Comparison of ENCODE assay signal across 25 mouse cellular contexts in genomic region chr2:132922076-132922873, GRCm38 (mm10). TPM values are rescaled to one million over a fixed set of nuclear protein-coding genes. Genes with fewer than 3 reads are reported as not detected.
DNase-seq lines count a peak whose midpoint lies in the region; ATAC-seq and TF ChIP-seq lines count a peak whose summit lies in the region.
"Had no signal": no experiment of that assay in that cellular context is flagged by ENCODE, and none has a peak within 500 bp of the region (broad histone marks: within the 10 kb centered on the region; RNA-seq: fewer than 3 reads in every experiment).

No protein-coding gene starts in this region.

- peak; percentile 67 for DNase-seq in kidney, adult 2 months
- DNase-seq in kidney, adult 11 months, result no peak
- peak; percentile 9 for DNase-seq in lung, embryonic 14.5 days
- no peak for DNase-seq in lung, postnatal 14 days
- DNase-seq in urinary bladder, postnatal 36 days (ENCODE audit: low spot score in 2 of 2), result no peak
- no peak for DNase-seq in thymus, adult 2 months
- DNase-seq: adrenal gland, postnatal 10 days; cerebellum, adult 11 months; cerebellum, postnatal 14 days; layer of hippocampus, postnatal 36 days; liver; right cerebral cortex, postnatal 14 days; thymus, postnatal 4 days had no signal

- peak overlapping the region; percentile 70; the same call in 1 of the 2 replicates for H3K27ac ChIP-seq in kidney, adult 2 months (ENCODE audit: insufficient read depth, low read depth, low read length)
- H3K27ac ChIP-seq in lung, embryonic 14.5 days (ENCODE audit: low read depth), result no peak overlapping the region
- H3K27ac ChIP-seq in kidney, embryonic 16.5 days (ENCODE audit: low read length), result peak overlapping the region; percentile 65
- peak overlapping the region; percentile 72 for H3K27ac ChIP-seq in stomach, embryonic 15.5 days
- no peak overlapping the region for H3K27ac ChIP-seq in thymus, adult 2 months (ENCODE audit: control insufficient read depth, insufficient read depth, low read length)
- H3K27ac ChIP-seq: embryonic facial prominence, embryonic 13.5 days; forebrain, embryonic 15.5 days; hindbrain, embryonic 10.5 days; hindbrain, postnatal 0 days; lung, embryonic 15.5 days; midbrain, embryonic 15.5 days had no signal

- no peak overlapping the region for H3K4me2 ChIP-seq in lung, embryonic 14.5 days
- H3K4me2 ChIP-seq in kidney, embryonic 16.5 days (replicated peaks; ENCODE audit: low read depth, low read length), result no peak overlapping the region
- H3K4me2 ChIP-seq in stomach, embryonic 15.5 days, result no peak overlapping the region
- H3K4me2 ChIP-seq: embryonic facial prominence, embryonic 13.5 days; forebrain, embryonic 15.5 days; lung, embryonic 15.5 days; midbrain, embryonic 15.5 days had no signal

- no peak for TF ChIP-seq CTCF in kidney, adult 2 months (conservative IDR thresholded peaks at IDR 0.05; ENCODE audit: insufficient read depth, insufficient read length, low read depth, low read length)
- TF ChIP-seq CTCF in lung, embryonic 14.5 days (IDR thresholded peaks at IDR 0.05; ENCODE audit: low read depth), result no peak
- TF ChIP-seq CTCF in thymus, adult 2 months (IDR thresholded peaks at IDR 0.05; ENCODE audit: borderline replicate concordance, control insufficient read depth, extremely low read depth, insufficient read depth, low read length, poor library complexity), result no peak

- 52% methylated on average over 9 of the region's 9 CpGs for WGBS in kidney, adult 2 months
- 69% methylated on average over 9 of the region's 9 CpGs for WGBS in lung, embryonic 14.5 days
- WGBS in kidney, embryonic 16.5 days, result 49% methylated on average over 9 of the region's 9 CpGs
- WGBS in stomach, embryonic 15.5 days, result 61% methylated on average over 9 of the region's 9 CpGs
- WGBS in thymus, adult 2 months, result 85% methylated on average over 9 of the region's 9 CpGs

- H3K27me3 ChIP-seq in kidney, adult 2 months (replicated peaks; ENCODE audit: control insufficient read depth, insufficient read depth, low read length), result no peaks in the 10 kb centered on the region
- no peaks in the 10 kb centered on the region for H3K27me3 ChIP-seq in lung, embryonic 14.5 days (ENCODE audit: insufficient read depth, low read length)
- H3K27me3 ChIP-seq in kidney, embryonic 16.5 days (ENCODE audit: insufficient read depth, low read length), result no peaks in the 10 kb centered on the region
- H3K27me3 ChIP-seq in stomach, embryonic 15.5 days (replicated peaks), result no peaks in the 10 kb centered on the region
- no peaks in the 10 kb centered on the region for H3K27me3 ChIP-seq in thymus, adult 2 months (ENCODE audit: control insufficient read depth, insufficient read depth, low read length)
- H3K27me3 ChIP-seq: embryonic facial prominence, embryonic 13.5 days; forebrain, embryonic 15.5 days; lung, embryonic 15.5 days; megakaryocyte, embryonic 14.5 days; midbrain, embryonic 15.5 days had no signal

- H3K9me3 ChIP-seq in lung, embryonic 14.5 days (ENCODE audit: low read depth, low read length), result no peaks in the 10 kb centered on the region
- no peaks in the 10 kb centered on the region for H3K9me3 ChIP-seq in kidney, embryonic 16.5 days (ENCODE audit: low read length)
- no peaks in the 10 kb centered on the region for H3K9me3 ChIP-seq in stomach, embryonic 15.5 days
- H3K9me3 ChIP-seq: embryonic facial prominence, embryonic 13.5 days; forebrain, embryonic 15.5 days; hindbrain, embryonic 10.5 days; lung, embryonic 15.5 days; megakaryocyte, embryonic 14.5 days; midbrain, embryonic 15.5 days had no signal

- H3K9ac ChIP-seq in lung, embryonic 14.5 days, result no peak overlapping the region
- no peak overlapping the region for H3K9ac ChIP-seq in kidney, embryonic 16.5 days (replicated peaks; ENCODE audit: low read length)
- no peak overlapping the region for H3K9ac ChIP-seq in stomach, embryonic 15.5 days
- H3K9ac ChIP-seq: embryonic facial prominence, embryonic 13.5 days; forebrain, embryonic 15.5 days; lung, embryonic 15.5 days; midbrain, embryonic 15.5 days had no signal

- ATAC-seq in lung, embryonic 14.5 days (ENCODE audit: insufficient read depth), result no peak
- peak; percentile 55 for ATAC-seq in kidney, embryonic 16.5 days (ENCODE audit: low FRiP score, low TSS enrichment)
- peak; percentile 89 for ATAC-seq in stomach, embryonic 15.5 days (ENCODE audit: insufficient read depth, low FRiP score, low read depth)
- ATAC-seq: forebrain, embryonic 15.5 days; hindbrain, postnatal 0 days; midbrain, embryonic 15.5 days; Patski had no signal

- TF ChIP-seq POLR2A in kidney, adult 2 months (IDR thresholded peaks at IDR 0.05; ENCODE audit: low read depth, low read length), result no peak
- TF ChIP-seq POLR2A in thymus, adult 2 months (IDR thresholded peaks at IDR 0.05; ENCODE audit: control insufficient read depth, extremely low read depth, insufficient read depth, low read length, poor library complexity), result no peak

- H3K4me1 ChIP-seq in kidney, adult 2 months (ENCODE audit: control insufficient read depth, insufficient read depth, low read length), result peaks cover 16% of the 10 kb centered on the region; the same call in 1 of the 2 replicates
- no peaks in the 10 kb centered on the region for H3K4me1 ChIP-seq in lung, embryonic 14.5 days (ENCODE audit: insufficient read depth)
- peaks cover 9% of the 10 kb centered on the region for H3K4me1 ChIP-seq in kidney, embryonic 16.5 days (ENCODE audit: insufficient read depth, low read length)
- no peaks in the 10 kb centered on the region for H3K4me1 ChIP-seq in stomach, embryonic 15.5 days
- no peaks in the 10 kb centered on the region for H3K4me1 ChIP-seq in thymus, adult 2 months (replicated peaks; ENCODE audit: control insufficient read depth, insufficient read depth, low read length)
- H3K4me1 ChIP-seq: embryonic facial prominence, embryonic 13.5 days; lung, embryonic 15.5 days; megakaryocyte, embryonic 14.5 days; midbrain, embryonic 15.5 days had no signal

- H3K4me3 ChIP-seq in kidney, adult 2 months (ENCODE audit: insufficient read depth, low read depth, low read length), result no peak overlapping the region
- no peak overlapping the region for H3K4me3 ChIP-seq in lung, embryonic 14.5 days (ENCODE audit: low read depth, low read length)
- no peak overlapping the region for H3K4me3 ChIP-seq in kidney, embryonic 16.5 days (ENCODE audit: low read length)
- H3K4me3 ChIP-seq in stomach, embryonic 15.5 days (replicated peaks), result no peak overlapping the region
- no peak overlapping the region for H3K4me3 ChIP-seq in thymus, adult 2 months (ENCODE audit: control insufficient read depth, insufficient read depth, low read length)
- H3K4me3 ChIP-seq: embryonic facial prominence, embryonic 13.5 days; forebrain, embryonic 15.5 days; hindbrain, embryonic 10.5 days; lung, embryonic 15.5 days; megakaryocyte, embryonic 14.5 days; midbrain, embryonic 15.5 days; myocyte had no signal

- peaks cover 4% of the 10 kb centered on the region; the same call in 1 of the 2 replicates for H3K36me3 ChIP-seq in kidney, adult 2 months (ENCODE audit: control insufficient read depth, insufficient read depth, low read length)
- H3K36me3 ChIP-seq in lung, embryonic 14.5 days (ENCODE audit: insufficient read depth), result no peaks in the 10 kb centered on the region
- H3K36me3 ChIP-seq in kidney, embryonic 16.5 days (ENCODE audit: insufficient read depth, low read length), result no peaks in the 10 kb centered on the region
- peaks cover 3% of the 10 kb centered on the region; the same call in 1 of the 2 replicates for H3K36me3 ChIP-seq in stomach, embryonic 15.5 days
- no peaks in the 10 kb centered on the region for H3K36me3 ChIP-seq in thymus, adult 2 months (ENCODE audit: control insufficient read depth, insufficient read depth, low read length)
- H3K36me3 ChIP-seq: embryonic facial prominence, embryonic 13.5 days; forebrain, embryonic 15.5 days; hindbrain, embryonic 10.5 days; lung, embryonic 15.5 days; midbrain, embryonic 15.5 days had no signal

RNA-seq across cellular contexts. Expression of gene Fermt1, which starts 23.4 kb away (rescaled TPM):
- polyA plus RNA-seq in kidney, adult 2 months (2012; rRNA removed), result 13.7 and 17.6 TPM in 2 replicates
- polyA plus RNA-seq in lung, embryonic 14.5 days (2014; fragmentation: Nextera tagmentation; extraction: Ambion mirVana), result 4.6 and 5.4 TPM in 2 replicates
- 13.7 and 15.8 TPM in 2 replicates for polyA plus RNA-seq in kidney, embryonic 16.5 days (2015; fragmentation: Nextera tagmentation; extraction: Ambion mirVana)
- polyA plus RNA-seq in stomach, embryonic 15.5 days (2015; fragmentation: Nextera tagmentation; extraction: Ambion mirVana), result 46.5 and 55.3 TPM in 2 replicates
- 4.0 and 4.2 TPM in 2 replicates for polyA plus RNA-seq in thymus, adult 2 months (2012; rRNA removed)
- polyA plus RNA-seq: forebrain, embryonic 15.5 days; midbrain, embryonic 15.5 days; myocyte; neural tube, embryonic 14.5 days had no signal

RNA-seq across cellular contexts. Expression of gene Lrrn4, which starts 41.6 kb away (rescaled TPM):
- 0.79 and 0.86 TPM in 2 replicates for polyA plus RNA-seq in kidney, adult 2 months (2012; rRNA removed)
- 4.7 and 6.6 TPM in 2 replicates for polyA plus RNA-seq in lung, embryonic 14.5 days (2014; fragmentation: Nextera tagmentation; extraction: Ambion mirVana)
- 1.0 and 1.7 TPM in 2 replicates for polyA plus RNA-seq in kidney, embryonic 16.5 days (2015; fragmentation: Nextera tagmentation; extraction: Ambion mirVana)
- polyA plus RNA-seq in stomach, embryonic 15.5 days (2015; fragmentation: Nextera tagmentation; extraction: Ambion mirVana), result 12.5 and 13.7 TPM in 2 replicates
- 7.4 and 12.7 TPM in 2 replicates for polyA plus RNA-seq in thymus, adult 2 months (2012; rRNA removed)
- polyA plus RNA-seq: myocyte, Patski had no signal

Comparison
In these comparisons a context has a peak if more than half of its experiments do, and no peak if none do; other contexts are left out.
1. DNase-seq: peak in kidney, adult 2 months (single experiment) and lung, embryonic 14.5 days (single experiment); none in kidney, adult 11 months (single experiment), lung, postnatal 14 days (single experiment), urinary bladder, postnatal 36 days (0 of 2) and thymus, adult 2 months (single experiment).
2. H3K27ac ChIP-seq: peak in kidney, adult 2 months (single experiment), kidney, embryonic 16.5 days (single experiment) and stomach, embryonic 15.5 days (single experiment); none in lung, embryonic 14.5 days (single experiment) and thymus, adult 2 months (single experiment).